Mouse (Mus musculus) erythroblast, embryonic 14.5 days (primary cell): ENCODE data around the gene Tenm3.

Experiments
- GATA1 ChIP-seq: IDR thresholded peaks from 2 replicates; pipeline ENCODE4 v1.6.1; 2012; ENCODE audit warnings: low read length, inconsistent platforms, mixed read lengths
- TAL1 ChIP-seq: IDR thresholded peaks from 3 replicates; pipeline ENCODE4 v1.6.1; 2012; ENCODE audit warnings: low read length, inconsistent platforms, mixed read lengths

DNA sequence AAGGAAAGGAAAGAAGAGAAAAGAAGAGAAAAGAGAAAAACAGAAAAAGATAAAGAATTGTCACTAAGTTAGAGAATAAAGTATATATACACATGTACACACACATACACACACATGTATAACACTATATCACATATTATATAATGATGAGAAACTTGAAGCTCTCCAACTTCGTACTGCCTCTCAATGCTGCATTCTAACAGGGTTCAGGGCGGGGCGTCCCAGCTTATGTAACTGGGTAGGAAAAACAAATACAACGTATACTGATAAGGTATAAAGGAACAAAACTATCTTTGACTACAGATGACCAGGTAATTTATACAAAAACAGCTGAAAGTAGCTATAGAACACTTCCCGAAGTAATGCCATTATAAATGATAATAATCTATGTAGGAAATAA lies 22.2 kb upstream of the Tenm3 start:
- TF ChIP-seq TAL1 (no peak), GATA1 (no peak)
